Mouse (Mus musculus) forebrain, embryonic 15.5 days (tissue): Measurements from ENCODE around the gene Carmil1. TPM values are rescaled to one million over a fixed set of nuclear protein-coding genes. Genes with fewer than 3 reads are reported as not detected.

Experiments
- ATAC-seq: fragments of 200-750 bp; cut with Nextera tagmentation; replicated peaks from 2 replicates; pipeline ENCODE4 v1.8.0; 2017; ENCODE audit warnings: mild to moderate bottlenecking, moderate TSS enrichment, moderate library complexity
- H3K27ac ChIP-seq: fragments of 300-500 bp; sonication (generic); replicated peaks from 2 replicates; pipeline ENCODE4 v1.5.1; 2015; ENCODE audit warnings: mild to moderate bottlenecking, inconsistent platforms
- H3K27me3 ChIP-seq: fragments of 300-500 bp; sonication (generic); 2 replicates; pipeline ENCODE4 v1.6.1; 2015; ENCODE audit warnings: inconsistent platforms
- H3K36me3 ChIP-seq: fragments of 300-500 bp; sonication (generic); 2 replicates; pipeline ENCODE4 v1.6.1; 2015; ENCODE audit warnings: mild to moderate bottlenecking, inconsistent platforms
- H3K4me1 ChIP-seq: fragments of 300-500 bp; sonication (generic); 2 replicates; pipeline ENCODE4 v1.6.1; 2015; ENCODE audit warnings: inconsistent platforms
- H3K4me2 ChIP-seq: fragments of 300-500 bp; sonication (generic); replicated peaks from 2 replicates; pipeline ENCODE4 v1.6.1; 2015; ENCODE audit warnings: mild to moderate bottlenecking, inconsistent platforms
- H3K4me3 ChIP-seq: fragments of 300-500 bp; sonication (generic); 2 replicates; pipeline ENCODE4 v1.5.1; 2015; ENCODE audit warnings: mild to moderate bottlenecking, inconsistent platforms
- H3K9ac ChIP-seq: fragments of 300-500 bp; sonication (generic); replicated peaks from 2 replicates; pipeline ENCODE4 v1.6.1; 2015; ENCODE audit warnings: mild to moderate bottlenecking, inconsistent platforms
- H3K9me3 ChIP-seq: fragments of 300-500 bp; sonication (generic); 2 replicates; pipeline ENCODE4 v1.6.1; 2016; ENCODE audit warnings: inconsistent platforms
- WGBS: fragments of 180-500 bp; shearing (Covaris S2); methylation state at CpG from one replicate; pipeline ENCODE4 v1.1.7; 2015; ENCODE audit warnings: mixed read lengths; 5-methylcytosine and 5-hydroxymethylcytosine counted together
- polyA plus RNA-seq: library from polyadenylated mRNA; unstranded; fragments of >200 nt; fragmentation: Nextera tagmentation; extraction: Ambion mirVana; gene quantifications from 2 replicates; pipeline ENCODE4 v1.2.1, GENCODE M21; 2015

The Carmil1 gene
- polyA plus RNA-seq, 1 experiment from 2014 or later: 39.6 TPM

DNA sequence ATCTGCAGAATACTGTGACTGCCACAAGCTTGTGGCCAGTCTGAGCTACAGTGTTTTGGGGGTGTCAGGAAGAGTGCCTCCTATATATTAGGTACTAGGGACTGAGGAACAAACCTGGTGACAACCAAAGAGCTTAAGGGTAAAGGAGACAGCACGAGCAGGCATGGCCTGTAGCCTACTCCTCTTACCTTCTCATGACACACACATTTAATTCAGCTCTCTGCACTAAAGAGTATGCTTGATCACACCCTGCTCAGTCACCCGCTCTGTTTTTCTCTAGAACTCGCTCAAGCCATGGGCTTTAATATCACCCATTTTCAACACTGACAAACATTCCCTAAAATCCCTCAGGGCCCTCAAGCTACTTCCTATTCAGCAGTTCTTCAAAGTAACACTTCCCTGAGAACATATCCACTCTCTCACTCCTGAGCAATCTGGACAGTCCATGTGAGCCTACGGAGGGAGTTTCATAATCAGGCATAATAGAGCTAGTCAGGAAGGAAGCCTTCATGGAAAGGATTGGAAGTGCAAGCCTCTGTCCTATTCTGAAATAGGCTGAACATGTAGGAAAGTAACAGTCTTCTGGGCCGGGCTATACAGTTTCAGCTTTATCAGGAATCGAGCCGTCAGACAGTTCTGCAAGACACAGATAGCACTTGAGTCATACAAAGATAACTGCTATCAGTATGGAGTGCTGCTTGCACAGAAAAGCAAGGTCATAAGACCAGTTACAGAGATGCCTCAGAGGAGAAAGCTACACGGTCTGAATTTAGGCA is 121.2 kb downstream of the Carmil1 start:
- Histone ChIP-seq H3K36me3 (no peaks in the 10 kb centered on the region), H3K4me2 (no peak overlapping the region), H3K9ac (no peak overlapping the region), H3K27me3 (no peaks in the 10 kb centered on the region), H3K4me3 (no peak overlapping the region), H3K4me1 (peaks cover 6% of the 10 kb centered on the region; the same call in 1 of the 2 replicates), H3K9me3 (no peaks in the 10 kb centered on the region), H3K27ac (no peak overlapping the region)
- WGBS: 92% methylated on average over 8 of the region's 8 CpGs
- ATAC-seq: no peak

DNA sequence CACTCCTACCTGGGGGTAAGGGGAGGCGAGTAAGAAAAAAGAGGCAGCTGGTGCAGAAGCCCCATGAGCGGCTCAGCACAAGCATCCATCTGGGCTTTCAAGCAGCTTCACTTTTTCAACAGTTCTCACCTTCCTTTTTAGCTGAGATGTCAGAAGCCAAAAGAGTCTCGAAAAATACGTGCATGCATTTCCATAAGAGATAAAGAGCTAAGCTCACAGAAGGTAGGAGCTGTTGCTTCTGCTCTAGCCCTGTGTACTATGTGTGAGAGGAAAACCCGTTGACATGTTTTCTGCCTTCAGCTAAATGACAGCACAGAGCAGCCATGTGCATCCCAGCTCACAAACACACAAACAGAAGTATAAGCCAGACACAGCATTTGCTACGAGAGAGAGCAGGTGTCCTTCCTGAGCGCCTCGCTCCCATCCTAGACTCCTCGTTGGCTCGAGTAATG is 123.0 kb downstream of the Carmil1 start:
- H3K4me2 ChIP-seq: no peak overlapping the region
- ATAC-seq: peak; percentile 89

DNA sequence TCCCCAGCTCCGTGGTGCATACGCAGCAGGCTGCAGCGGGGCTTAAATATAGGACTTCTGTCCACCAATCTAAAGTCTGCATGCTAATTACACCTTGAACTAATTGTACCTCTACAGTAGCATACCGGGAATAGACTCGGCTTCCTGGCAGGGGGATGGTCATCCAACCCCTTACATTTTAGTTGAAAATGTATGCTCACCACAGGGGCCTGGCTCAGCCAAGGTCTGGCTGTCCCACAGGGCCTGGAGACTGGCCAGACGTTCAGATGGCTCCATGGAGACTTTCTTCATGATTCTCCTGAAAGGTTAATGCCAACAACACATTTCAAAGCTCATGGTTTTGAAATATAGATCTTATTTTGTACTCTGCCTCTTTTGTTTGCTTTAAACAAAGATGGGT is 125.4 kb downstream of the Carmil1 start:
- Histone ChIP-seq H3K36me3 (no peaks in the 10 kb centered on the region), H3K4me3 (no peak overlapping the region), H3K27me3 (no peaks in the 10 kb centered on the region), H3K27ac (no peak overlapping the region), H3K4me1 (peaks cover 6% of the 10 kb centered on the region; the same call in 1 of the 2 replicates), H3K9me3 (no peaks in the 10 kb centered on the region), H3K9ac (no peak overlapping the region), H3K4me2 (no peak overlapping the region)
- no peak for ATAC-seq
- 35% methylated on average over 6 of the region's 6 CpGs for WGBS

More for the DNA sequence above, 123.0 kb downstream of the Carmil1 start:
- Histone ChIP-seq H3K9ac (no peak overlapping the region), H3K36me3 (no peaks in the 10 kb centered on the region), H3K9me3 (no peaks in the 10 kb centered on the region), H3K4me1 (peaks cover 6% of the 10 kb centered on the region; the same call in 1 of the 2 replicates), H3K4me3 (no peak overlapping the region), H3K27ac (no peak overlapping the region), H3K27me3 (no peaks in the 10 kb centered on the region)
- WGBS: 63% methylated on average over 10 of the region's 10 CpGs

- Histone ChIP-seq H3K4me2 (no peak overlapping the region), H3K4me1 (peaks cover 6% of the 10 kb centered on the region; the same call in 1 of the 2 replicates), H3K27me3 (no peaks in the 10 kb centered on the region), H3K36me3 (no peaks in the 10 kb centered on the region), H3K4me3 (no peak overlapping the region), H3K9me3 (no peaks in the 10 kb centered on the region), H3K27ac (no peak overlapping the region), H3K9ac (no peak overlapping the region)
- 61% methylated on average over 10 of the region's 10 CpGs for WGBS
- ATAC-seq: no peak
These were observed 126.1 kb downstream of the Carmil1 start for GRCm38 (mm10) chr13:24154281-24155061.

DNA sequence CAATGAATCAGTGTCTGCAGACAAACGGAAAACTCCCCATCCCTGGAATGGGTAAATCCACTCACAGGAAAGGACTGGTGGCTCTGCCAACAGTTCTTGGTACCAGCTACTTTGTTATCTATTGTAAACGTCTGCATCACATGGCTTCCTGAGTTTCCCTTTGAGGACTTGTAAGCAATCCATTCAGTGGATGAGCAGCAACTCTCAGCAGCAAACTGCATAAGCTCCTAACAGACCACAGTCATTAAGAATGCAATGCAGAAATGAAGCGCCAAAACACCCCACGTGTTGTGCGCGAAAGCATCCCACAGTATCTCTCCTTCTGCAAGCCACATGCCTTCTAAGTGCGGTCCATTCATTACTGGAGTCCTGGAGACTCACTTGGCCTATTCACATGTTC is 128.0 kb downstream of the Carmil1 start:
- H3K36me3 ChIP-seq: no peaks in the 10 kb centered on the region
- ATAC-seq: no peak
- H3K27ac ChIP-seq: no peak overlapping the region
- H3K4me3 ChIP-seq: no peak overlapping the region
- H3K27me3 ChIP-seq: no peaks in the 10 kb centered on the region
- H3K9me3 ChIP-seq: no peaks in the 10 kb centered on the region
- no peak overlapping the region for H3K4me2 ChIP-seq
- peaks cover 6% of the 10 kb centered on the region; the same call in 1 of the 2 replicates for H3K4me1 ChIP-seq
- H3K9ac ChIP-seq: no peak overlapping the region
- 61% methylated on average over 7 of the region's 7 CpGs for WGBS

- no peak for ATAC-seq
- 14% methylated on average over 6 of the region's 6 CpGs for WGBS
- no peaks in the 10 kb centered on the region for H3K9me3 ChIP-seq
- H3K4me1 ChIP-seq: peaks cover 6% of the 10 kb centered on the region; the same call in 1 of the 2 replicates
- no peak overlapping the region for H3K27ac ChIP-seq
- H3K4me3 ChIP-seq: no peak overlapping the region
- no peaks in the 10 kb centered on the region for H3K27me3 ChIP-seq
- no peaks in the 10 kb centered on the region for H3K36me3 ChIP-seq
- no peak overlapping the region for H3K9ac ChIP-seq
- H3K4me2 ChIP-seq: no peak overlapping the region
These were observed 129.3 kb downstream of the Carmil1 start for GRCm38 (mm10) chr13:24151335-24151734.

- Histone ChIP-seq H3K36me3 (no peaks in the 10 kb centered on the region), H3K9me3 (no peaks in the 10 kb centered on the region), H3K27ac (no peak overlapping the region), H3K9ac (no peak overlapping the region), H3K4me1 (0 out of 2 replicates have a peak, but pooled peaks cover 4% of the 10 kb centered on the region), H3K4me2 (no peak overlapping the region), H3K27me3 (no peaks in the 10 kb centered on the region), H3K4me3 (no peak overlapping the region)
- WGBS: 90% methylated on average over 1 of the region's 1 CpGs
- ATAC-seq: no peak
These were observed 132.0 kb downstream of the Carmil1 start for GRCm38 (mm10) chr13:24148549-24148948.

DNA sequence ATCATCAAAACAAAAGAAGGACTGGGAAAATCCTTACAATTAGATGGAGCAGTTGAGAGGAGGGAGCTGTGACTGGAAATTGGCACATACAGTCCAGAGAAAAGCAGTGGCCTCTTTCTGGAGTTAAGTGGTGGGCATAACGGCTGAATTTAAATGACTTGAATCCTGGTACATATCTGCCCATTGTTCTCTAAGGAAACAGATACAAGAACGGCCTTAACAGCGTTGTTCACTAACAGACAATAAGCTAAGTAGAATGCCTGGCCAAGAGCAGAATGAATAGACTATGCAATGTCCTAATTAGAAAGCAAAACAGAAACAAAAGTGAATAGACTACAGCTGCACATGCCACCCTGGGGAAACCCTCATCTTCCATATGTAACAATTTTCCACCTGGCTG is 133.6 kb downstream of the Carmil1 start:
- H3K27ac ChIP-seq: no peak overlapping the region
- H3K4me2 ChIP-seq: no peak overlapping the region
- H3K4me3 ChIP-seq: no peak overlapping the region
- no peak overlapping the region for H3K9ac ChIP-seq
- H3K27me3 ChIP-seq: no peaks in the 10 kb centered on the region
- H3K9me3 ChIP-seq: no peaks in the 10 kb centered on the region
- no peaks in the 10 kb centered on the region for H3K36me3 ChIP-seq
- 44% methylated on average over 3 of the region's 3 CpGs for WGBS
- 0 out of 2 replicates have a peak, but pooled peaks cover 4% of the 10 kb centered on the region for H3K4me1 ChIP-seq
- no peak for ATAC-seq

DNA sequence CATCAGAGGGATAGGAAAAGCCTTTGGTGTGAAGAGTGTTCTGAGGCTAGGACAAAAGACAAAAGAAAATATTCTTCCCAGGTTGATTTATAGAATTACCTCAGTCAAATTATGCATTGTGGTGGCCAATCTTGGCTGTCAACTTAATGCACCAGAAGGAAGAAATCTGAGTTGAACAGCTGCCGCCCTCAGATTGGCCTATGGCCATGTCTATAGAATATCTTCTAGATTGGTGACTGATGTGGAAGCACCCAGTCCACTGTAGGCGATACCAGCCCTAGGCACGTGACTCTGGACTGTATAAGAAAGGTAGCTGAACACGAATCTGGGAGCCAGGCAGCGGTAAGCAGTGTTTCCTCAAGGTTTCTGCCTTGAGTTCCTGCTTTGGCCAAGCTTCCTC is 134.1 kb downstream of the Carmil1 start:
- no peak for ATAC-seq
- no peak overlapping the region for H3K4me3 ChIP-seq
- no peak overlapping the region for H3K9ac ChIP-seq
- H3K27me3 ChIP-seq: no peaks in the 10 kb centered on the region
- no peak overlapping the region for H3K4me2 ChIP-seq
- H3K27ac ChIP-seq: no peak overlapping the region
- no peaks in the 10 kb centered on the region for H3K9me3 ChIP-seq
- 0 out of 2 replicates have a peak, but pooled peaks cover 4% of the 10 kb centered on the region for H3K4me1 ChIP-seq
- no peaks in the 10 kb centered on the region for H3K36me3 ChIP-seq
- WGBS: 94% methylated on average over 5 of the region's 5 CpGs

DNA sequence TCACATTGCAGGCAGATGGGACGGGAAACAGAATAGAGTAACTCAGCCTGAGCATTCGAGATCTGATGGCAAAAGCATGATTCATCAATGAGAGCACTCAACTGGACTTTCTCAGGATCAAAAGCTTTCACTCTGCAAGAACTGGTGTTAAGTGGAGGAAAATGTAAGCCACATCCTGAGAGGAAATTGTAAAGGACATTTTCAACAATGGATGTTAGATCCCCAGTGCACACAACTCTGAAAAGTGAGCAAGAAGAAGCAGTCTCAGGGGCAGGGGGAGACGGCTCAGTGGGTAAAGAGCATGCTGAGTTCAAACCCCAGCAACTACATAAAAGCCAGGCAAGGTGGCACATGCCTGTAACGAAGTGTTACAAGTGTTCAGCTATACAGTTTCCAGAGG is 135.7 kb downstream of the Carmil1 start:
- ATAC-seq: 0 out of 2 replicates have a peak, but pooled peaks have one; percentile 35
- 51% methylated on average over 4 of the region's 4 CpGs for WGBS
- Histone ChIP-seq H3K27me3 (no peaks in the 10 kb centered on the region), H3K4me3 (no peak overlapping the region), H3K27ac (no peak overlapping the region), H3K36me3 (no peaks in the 10 kb centered on the region), H3K9me3 (no peaks in the 10 kb centered on the region), H3K4me1 (0 out of 2 replicates have a peak, but pooled peaks cover 4% of the 10 kb centered on the region), H3K4me2 (no peak overlapping the region), H3K9ac (no peak overlapping the region)

DNA sequence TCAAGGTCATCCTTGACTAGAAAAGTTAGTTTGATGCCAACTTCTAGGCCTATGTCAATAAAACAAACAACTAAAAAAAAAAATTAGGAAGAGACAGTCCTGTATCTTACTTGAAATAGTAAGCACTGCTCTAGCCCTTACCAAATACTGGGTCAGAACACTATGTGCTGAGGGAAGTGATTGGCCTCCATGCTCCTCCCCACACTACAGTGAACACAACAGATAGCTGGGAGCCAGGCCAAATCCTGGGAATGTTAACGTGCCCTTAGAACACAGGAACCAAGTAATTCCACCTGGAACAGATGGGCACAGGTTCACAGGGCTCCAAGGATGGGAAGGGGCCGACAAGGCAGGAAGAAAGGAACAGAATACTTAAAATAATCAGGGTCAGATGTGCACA is 136.5 kb downstream of the Carmil1 start:
- Histone ChIP-seq H3K4me3 (no peak overlapping the region), H3K36me3 (no peaks in the 10 kb centered on the region), H3K9ac (no peak overlapping the region), H3K27ac (no peak overlapping the region), H3K27me3 (no peaks in the 10 kb centered on the region), H3K9me3 (no peaks in the 10 kb centered on the region), H3K4me1 (0 out of 2 replicates have a peak, but pooled peaks cover 4% of the 10 kb centered on the region), H3K4me2 (no peak overlapping the region)
- no peak for ATAC-seq
- 28% methylated on average over 2 of the region's 2 CpGs for WGBS

GRCm38 (mm10) chr13:24136836-24137235 is 143.8 kb downstream of the Carmil1 start:
- H3K27ac ChIP-seq: no peak overlapping the region
- 92% methylated on average over 5 of the region's 5 CpGs for WGBS
- H3K36me3 ChIP-seq: no peaks in the 10 kb centered on the region
- no peak for ATAC-seq
- no peak overlapping the region for H3K4me3 ChIP-seq
- H3K27me3 ChIP-seq: no peaks in the 10 kb centered on the region
- H3K9me3 ChIP-seq: no peaks in the 10 kb centered on the region
- no peak overlapping the region for H3K4me2 ChIP-seq
- no peak overlapping the region for H3K9ac ChIP-seq
- peaks cover 6% of the 10 kb centered on the region for H3K4me1 ChIP-seq
